Mouse (Mus musculus) urinary bladder, postnatal 14 days (tissue): ENCODE measurements around the gene Gpatch2.

Experiments used
- DNase-seq: peaks from one replicate; pipeline ENCODE4 v3.0.0; 2021; ENCODE audit warnings: low spot score

The Gpatch2 gene

DNA sequence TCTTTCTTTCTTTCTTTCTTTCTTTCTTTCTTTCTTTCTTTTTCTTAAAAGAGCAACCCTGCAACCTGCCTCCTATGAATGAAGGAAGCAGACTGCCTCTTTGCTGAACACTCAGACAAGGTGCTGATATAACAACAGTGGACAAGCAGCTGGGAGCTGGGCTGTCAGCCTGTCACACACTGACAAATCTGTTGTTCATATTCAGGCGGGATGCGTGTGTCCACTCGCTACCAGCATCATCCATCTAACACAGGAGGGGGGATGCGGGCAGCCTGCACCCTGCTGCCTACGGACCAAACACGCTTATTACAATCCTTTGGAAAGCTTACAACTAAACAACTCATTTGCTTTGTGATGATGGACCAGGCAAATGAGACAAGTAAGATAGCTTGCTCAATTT is 158.2 kb downstream of the Gpatch2 start:
- no peak for DNase-seq

DNA sequence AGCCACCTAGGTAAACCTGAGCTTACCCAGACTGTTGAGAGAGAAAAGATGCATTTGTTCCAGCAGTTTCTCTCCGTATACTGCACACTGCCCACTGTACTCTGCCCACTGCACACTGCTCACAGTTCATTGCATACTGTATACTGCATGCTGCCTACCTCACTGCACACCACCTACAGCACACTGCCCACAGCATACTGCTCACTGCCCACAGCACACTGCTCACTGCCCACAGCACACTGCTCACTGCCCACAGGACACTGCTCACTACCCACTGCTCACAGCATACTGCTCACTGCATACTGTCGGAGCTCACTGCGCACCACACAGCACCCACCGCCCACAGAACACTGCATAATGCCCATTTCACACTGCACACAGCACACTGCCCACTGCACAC is 159.1 kb downstream of the Gpatch2 start:
- DNase-seq = no peak

DNA sequence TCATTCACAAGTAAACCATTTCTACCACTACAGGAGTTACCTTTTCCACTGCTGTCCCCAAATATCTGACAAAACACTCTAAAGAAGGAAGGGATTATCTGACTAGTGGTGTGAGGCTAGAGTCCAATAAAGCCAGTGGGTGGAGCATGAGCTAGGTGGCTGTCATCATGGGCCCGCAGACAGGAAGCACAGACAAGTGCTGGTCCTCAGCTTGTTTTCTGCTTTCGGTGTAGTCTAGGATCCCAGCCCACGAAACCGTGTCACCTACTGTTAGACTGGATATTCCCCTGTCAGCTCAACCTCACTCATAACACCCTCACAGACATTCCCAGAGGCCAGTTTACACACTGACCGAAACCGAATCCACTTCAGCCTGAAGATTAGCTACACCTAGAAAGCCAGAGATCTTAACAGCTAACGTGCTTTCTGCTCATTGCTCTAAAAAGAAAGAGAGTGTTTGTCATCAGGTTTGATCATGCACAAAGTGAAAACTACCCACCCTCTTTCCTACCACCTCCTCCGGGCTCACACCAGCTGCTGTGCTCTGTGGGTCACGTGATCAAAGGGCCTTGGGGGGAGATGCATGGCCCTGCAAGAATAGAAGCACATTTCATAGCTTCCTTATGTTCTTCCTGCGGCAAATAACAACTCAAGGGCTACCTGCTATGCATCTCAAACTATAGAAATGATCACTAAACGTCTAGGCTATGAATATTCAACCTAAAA is 161.8 kb downstream of the Gpatch2 start:
- DNase-seq = no peak

DNA sequence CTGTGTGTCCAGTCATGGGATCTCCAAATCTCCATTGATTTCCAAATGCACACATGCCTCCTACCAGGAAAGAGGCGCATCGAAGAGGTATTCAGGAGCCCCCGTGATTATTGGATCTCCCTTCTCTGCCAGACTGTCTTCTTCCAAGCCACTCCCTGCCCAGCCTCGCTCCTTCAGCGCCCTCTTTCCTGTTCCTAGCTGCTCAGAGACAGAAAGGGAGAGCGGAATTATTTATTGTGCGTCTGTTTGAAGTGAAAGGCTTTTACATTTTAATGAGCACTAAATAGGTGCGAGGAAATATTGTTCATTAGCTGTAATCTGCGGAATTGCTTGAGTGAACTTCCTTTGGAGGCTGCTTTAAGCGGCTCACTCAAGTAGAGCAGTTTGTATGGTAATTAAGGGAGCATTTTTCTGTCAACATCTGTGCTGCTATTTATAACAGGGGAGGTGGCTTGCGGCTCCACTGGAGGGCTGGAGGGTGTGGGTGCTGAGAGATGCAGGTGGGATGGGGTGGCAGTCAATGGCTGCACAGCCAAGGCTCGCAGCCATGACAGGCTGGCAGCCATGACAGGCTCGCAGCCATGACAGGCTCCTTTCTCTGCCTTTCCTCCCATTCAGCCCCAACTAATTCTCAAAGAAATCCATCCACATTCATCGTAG is 162.7 kb downstream of the Gpatch2 start:
- DNase-seq = no peak

DNA sequence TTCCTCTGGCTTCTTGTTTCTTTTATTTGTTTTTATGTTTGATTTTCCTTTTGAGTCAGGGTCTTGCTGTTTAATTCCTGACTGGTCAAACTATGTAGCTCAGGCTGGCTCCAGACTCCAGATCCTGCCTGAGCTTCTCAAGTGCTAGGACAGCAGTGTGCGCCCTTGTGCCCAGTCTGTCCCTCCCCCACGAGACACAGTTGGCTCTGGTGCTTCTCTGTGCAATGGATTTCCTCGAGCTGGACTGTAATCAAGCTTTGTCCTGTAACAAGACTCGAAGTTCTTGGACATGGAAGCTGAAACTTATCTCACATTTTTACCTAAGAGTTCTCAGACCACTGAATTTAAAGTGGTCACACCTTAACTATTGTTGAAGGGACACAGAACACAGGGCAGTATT is 174.2 kb downstream of the Gpatch2 start:
- DNase-seq = no peak

DNA sequence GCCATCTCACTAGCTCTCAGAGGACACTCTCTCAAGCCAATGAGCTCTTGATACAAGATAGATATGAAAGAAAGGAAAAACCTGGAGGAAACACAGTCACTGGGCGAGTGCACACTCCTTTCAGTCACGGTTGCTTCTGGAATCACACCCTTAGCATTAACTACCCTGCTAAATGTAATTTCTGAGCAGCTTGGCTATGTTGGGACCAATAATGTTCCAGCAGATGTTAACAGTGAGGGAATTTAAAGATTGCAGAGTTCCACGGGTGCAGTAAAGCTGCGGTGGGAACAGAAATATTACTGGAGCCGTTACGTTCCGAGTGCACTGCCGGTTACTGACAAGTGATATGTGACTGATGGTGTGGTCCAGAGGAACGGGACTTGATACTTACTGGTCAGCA is 185.5 kb downstream of the Gpatch2 start:
- no peak for DNase-seq
